Mouse (Mus musculus) lung, postnatal 25 days (tissue): ENCODE measurements around the gene Sgtb.

Experiments
- DNase-seq: peaks from one replicate; pipeline ENCODE4 v3.0.0; 2022; ENCODE audit warnings: low spot score

The Sgtb gene

DNA sequence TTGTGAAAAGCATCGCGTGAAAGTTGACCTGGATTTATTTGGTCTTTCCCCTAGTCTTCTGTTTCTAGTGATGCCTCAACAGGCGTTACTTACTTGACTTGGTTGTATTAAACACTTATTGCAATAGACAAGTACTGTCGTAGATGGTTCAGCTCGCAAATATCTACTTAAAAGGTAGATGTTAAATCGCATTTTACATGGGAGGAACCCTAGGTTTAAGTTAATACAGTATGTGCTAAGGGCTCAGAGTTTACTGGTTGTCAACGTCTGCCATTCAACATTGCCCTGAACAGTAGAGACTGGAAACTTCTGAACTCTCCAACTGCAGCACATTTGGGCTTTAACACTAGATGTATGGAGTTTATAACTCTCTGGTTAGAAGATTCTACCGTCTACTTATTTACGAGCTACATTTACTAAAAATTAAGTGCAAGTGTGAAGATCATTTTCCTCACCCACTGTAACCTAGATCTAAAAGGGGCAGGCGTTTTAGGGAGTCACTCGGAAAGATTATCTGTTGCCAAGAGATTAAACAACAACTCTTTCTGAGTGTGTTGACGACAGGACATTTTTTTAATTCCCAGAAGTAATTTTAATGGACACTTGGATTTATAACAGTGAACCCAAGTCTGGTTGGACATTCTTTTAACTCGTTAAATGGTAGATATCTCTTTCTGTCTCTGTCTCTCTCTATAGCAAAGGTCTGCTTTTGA, 69.8 kb downstream of the Sgtb start:
- DNase-seq = no peak

DNA sequence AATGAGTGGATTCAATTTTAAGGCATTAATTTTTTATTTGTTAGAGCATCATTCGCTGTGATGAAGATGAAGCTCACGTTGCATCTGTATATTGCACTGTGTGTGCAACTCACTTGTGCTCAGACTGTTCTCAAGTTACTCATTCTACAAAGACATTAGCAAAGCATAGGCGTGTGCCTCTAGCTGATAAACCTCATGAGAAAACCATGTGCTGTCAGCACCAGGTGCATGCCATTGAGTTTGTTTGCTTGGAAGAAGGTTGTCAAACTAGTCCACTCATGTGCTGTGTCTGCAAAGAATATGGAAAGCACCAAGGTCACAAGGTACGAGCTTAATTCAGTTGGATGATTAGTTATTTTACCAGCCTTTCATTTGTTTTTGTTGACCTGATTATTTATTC, 77.8 kb downstream of the Sgtb start:
- DNase-seq = no peak
